Mouse (Mus musculus) c-Kit-negative CD71-positive TER-119-positive erythroid progenitor cells, embryonic 14.5 days (primary cell): Measurements from ENCODE around the gene Agbl2.
A peak's percentile ranks its signal among the peaks of the same experiment; 100 is the strongest.
"Not testable (repeated sequence)": the region's sequence is repeated elsewhere in the genome, so short reads cannot be mapped to it uniquely, and the experiment has no call there.

ENCODE experiments used
- DNase-seq: peaks from one replicate; pipeline ENCODE4 v3.0.0-alpha.2; 2013; ENCODE audit warnings: low read depth, low spot score

The Agbl2 gene

DNA sequence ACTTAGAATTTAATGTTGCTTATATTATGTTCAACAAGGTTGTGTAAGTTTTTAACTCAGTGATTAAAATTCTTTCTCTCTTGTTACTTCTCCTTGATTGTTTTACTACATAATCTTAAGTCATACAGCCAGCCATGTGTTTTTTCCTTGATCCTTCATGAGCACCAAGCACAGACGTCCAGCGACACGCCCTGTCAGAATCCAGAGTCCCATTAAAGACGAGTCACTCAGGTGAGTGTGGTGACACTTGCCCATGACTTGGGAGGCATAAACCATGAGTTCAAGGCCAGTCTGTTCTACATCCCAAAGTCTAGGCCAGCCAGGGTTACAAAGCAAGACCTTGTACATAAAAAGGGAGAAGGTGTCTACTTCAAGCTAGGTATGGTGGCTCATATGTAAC, 33.6 kb downstream of the Agbl2 start:
- no peak for DNase-seq

DNA sequence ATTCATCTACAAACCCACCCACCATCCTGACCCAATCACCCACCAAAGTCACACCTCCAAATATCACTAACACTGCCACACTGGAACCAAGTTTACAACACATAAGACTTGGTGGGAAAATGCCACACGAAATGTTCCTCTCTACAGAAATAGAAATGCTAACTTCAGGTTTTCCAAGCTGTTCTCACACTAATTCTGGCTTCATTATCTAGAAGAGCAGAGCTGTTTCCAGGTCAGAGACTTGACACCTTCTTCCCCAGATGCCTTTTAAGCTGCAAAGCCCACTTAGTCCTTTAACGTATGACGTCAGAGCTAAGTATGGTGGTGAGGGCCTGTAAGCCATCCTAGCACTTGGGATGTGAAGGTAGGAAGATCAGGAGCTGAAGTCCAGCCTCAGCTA, 36.2 kb downstream of the Agbl2 start:
- no peak for DNase-seq

- DNase-seq: no peak
Measured at GRCm38 (mm10) chr2:90820894-90821293, 38.4 kb downstream of the Agbl2 start.

- no peak for DNase-seq
Measured at GRCm38 (mm10) chr2:90822978-90823377, 40.5 kb downstream of the Agbl2 start.

- no peak for DNase-seq
Measured at GRCm38 (mm10) chr2:90823781-90824180, 41.3 kb downstream of the Agbl2 start.

- not testable (repeated sequence) for DNase-seq
Measured at GRCm38 (mm10) chr2:90824528-90824927, 42.0 kb downstream of the Agbl2 start.

GRCm38 (mm10) chr2:90825515-90826172, 43.1 kb downstream of the Agbl2 start:
- no peak for DNase-seq

DNA sequence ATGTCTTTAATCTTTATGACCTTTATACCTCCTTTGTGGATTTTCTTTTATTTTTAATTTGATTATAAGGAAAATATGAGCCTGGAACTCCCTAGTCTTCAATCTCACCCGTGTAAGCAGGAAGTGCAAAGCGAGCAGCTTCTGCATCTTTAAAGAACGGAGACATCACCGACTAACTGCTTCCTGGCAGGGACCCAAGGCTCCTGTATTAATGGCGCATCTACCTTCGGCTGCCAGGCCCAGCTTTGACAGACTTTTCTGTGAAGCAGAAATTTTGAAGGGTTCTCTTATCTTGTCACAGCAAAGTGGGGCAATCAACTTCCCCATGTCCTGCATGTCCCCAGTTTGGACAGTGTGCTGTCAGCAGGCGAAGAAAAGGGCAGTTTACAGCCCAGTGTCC, 46.2 kb downstream of the Agbl2 start:
- no peak for DNase-seq

GRCm38 (mm10) chr2:90833502-90833901, 51.0 kb downstream of the Agbl2 start:
- DNase-seq: no peak

DNA sequence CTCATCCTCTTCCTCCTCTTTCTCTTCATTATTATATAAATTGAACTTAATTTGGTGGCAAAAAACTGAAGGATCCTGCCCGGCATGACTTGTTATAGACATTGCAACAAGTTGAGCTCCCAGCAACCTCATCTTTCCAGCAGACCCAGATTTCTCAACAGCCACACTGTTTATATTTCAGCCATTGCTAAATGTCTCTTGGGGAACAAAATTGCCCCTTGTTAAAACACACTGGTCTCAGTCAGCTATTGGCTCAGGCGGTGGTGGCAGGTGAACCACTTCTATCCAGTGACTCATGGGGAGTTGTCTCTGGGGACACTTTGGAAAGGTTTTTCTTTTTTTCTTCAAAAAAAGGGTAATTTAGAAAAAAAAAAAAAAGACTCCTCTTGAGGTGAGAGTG, 56.1 kb downstream of the Agbl2 start:
- no peak for DNase-seq

DNA sequence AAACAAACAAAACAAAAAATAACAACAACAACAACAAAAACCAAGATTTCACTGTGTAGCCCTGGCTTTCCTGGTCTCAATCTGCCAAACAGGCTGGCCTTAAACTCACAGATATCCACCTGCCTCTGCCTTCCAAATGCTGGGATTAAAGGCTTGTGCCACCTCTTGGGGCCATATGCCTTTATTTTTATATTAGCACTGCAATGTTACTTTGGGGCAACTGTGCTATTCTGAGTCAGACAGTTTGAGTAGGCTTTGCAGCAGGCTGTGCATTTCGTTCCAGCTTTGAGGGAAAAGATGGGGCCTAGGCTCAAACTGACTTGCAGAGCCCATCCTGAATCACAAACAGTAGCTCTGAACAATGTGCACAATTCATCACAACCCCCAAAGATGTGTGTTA, 61.1 kb downstream of the Agbl2 start:
- no peak for DNase-seq

- no peak for DNase-seq
Measured at GRCm38 (mm10) chr2:90844262-90844661, 61.7 kb downstream of the Agbl2 start.

- no peak for DNase-seq
Measured at GRCm38 (mm10) chr2:90845234-90845633, 62.7 kb downstream of the Agbl2 start.

- no peak for DNase-seq
Measured at GRCm38 (mm10) chr2:90846171-90846570, 63.6 kb downstream of the Agbl2 start.

DNA sequence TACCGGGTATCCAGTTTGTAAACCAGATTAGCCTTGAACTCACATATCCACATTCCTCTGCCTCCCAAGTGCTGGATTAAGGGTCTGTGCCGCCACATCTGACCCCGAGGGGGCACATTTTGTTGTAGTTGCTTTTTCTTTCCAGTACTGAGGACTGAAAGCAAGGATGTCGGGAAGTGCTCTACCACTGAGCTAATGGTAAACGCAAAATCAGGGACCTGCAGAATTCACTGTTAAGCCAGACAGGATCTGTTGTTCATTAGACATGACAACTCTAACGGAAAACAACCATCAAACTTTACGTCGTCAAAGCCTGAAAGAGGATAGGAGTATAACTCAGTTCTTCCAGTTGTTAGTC, 64.0 kb downstream of the Agbl2 start:
- DNase-seq: no peak

DNA sequence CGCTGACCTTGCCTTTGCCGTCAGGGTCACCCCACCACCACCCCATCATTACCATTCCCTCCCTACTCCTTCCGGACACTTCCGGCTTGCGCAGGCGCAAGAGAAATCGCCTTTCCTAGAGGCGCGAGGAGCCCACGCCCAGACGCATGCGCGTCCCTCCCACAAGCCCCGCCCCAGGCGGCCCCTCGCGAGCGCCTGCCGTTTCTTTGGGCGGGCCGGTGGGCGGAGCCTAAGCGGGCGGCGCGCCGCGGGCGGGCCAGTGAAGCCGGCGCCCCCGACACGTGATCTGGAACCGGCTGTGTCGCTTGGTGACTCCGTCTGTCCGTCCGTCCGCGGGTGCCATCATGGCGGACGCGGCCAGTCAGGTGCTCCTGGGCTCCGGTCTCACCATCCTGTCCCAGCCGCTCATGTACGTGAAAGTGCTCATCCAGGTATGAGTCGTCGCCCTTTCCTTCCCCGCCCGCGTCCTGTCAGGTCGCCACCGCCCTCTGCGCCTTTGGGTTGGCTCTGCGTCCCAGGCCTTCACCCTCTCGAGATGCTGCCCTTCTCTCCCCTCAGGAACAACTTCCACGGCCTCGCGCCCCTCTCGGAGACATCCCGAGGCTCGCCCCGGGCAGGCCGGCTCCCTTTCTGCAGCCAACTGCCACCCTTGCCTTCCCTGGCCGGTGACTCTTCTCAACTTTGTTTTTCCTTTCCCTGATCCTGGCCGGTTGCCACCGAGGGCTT, 64.6 kb downstream of the Agbl2 start, which contains the start of gene Mtch2:
TSS of gene Mtch2 (plus strand) at position 201 of the 726 bp plus-strand sequence.
- DNase-seq: peak; percentile 96

GRCm38 (mm10) chr2:90847681-90848050, 65.1 kb downstream of the Agbl2 start:
- no peak for DNase-seq

DNA sequence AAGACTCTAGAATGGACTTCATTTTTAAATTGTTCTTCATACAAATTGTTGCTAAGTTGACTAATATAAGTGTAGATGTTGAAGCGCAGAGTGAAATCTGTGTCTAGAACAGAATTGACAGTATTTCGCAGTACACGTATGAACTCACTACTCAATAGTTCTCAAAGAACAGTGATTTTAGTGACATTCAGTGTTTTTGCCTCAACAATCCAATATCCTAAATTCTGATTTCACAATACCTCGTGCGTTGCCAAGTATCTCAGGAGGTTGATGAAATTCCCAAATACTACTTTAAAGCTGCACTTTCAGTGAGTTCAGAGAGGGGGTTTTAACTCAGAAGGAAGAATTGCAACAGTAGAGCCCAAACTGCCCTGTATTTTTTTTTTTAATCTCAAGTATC, 65.8 kb downstream of the Agbl2 start:
- DNase-seq: no peak

DNA sequence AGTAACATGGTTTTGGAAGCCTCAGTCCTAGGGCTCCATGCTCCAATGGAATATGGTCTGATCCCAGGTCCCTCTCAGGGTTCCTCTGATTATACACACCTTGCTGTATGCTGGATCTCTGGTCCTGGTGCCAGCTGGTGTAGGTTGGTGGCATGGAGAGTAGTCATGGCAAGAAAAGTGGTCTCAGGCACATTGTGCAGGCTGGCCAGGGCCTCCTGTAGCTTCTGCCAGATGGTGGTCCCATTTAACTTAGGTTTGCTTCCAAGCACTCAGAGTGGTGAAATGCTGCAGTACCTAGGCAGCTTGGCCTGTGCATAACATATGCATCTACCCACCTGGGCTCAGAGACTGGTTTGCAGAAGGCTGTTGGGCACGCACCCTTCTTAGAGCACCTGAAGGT, 67.9 kb downstream of the Agbl2 start:
- DNase-seq: no peak

GRCm38 (mm10) chr2:90861486-90861885, 79.0 kb downstream of the Agbl2 start:
- DNase-seq: no peak

- DNase-seq: no peak
Measured at GRCm38 (mm10) chr2:90864184-90864583, 81.7 kb downstream of the Agbl2 start.

GRCm38 (mm10) chr2:90866524-90866923, 84.0 kb downstream of the Agbl2 start:
- peak; percentile 73 for DNase-seq

DNA sequence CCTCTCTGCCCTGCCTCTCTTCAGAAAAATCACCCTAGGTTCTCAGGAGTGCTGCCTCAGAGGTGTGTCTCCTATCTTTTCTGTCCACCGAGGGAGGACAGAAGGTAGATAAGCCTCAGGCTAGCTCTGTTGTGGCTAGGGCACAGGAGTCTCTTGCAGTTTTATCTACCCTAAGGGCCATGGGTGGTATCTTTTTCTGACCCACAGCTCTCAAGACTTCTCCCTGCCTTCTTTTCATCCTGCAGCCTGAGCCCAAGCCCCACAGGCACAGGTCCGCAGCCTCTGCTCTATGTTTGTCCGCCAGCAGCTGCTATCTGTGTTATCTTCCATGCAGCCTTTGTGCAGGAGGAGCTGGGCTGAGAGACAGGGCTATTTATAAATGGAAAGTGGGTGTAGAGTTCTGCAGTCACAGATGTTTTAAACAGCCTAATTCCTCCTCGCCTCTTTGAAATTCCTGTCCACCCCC, 87.6 kb downstream of the Agbl2 start:
- no peak for DNase-seq
